Mouse (Mus musculus): ENCODE data around the gene Pigv. TPM values are rescaled to one million over a fixed set of nuclear protein-coding genes. Genes with fewer than 3 reads are reported as not detected.

The Pigv gene
- polyA plus RNA-seq, 1 experiment from 2014 or later = 6.7 TPM

- WGBS (ENCODE audit: insufficient replicate concordance) = 83% methylated on average over 11 of the region's 11 CpGs
- no peak overlapping the region for H3K4me3 ChIP-seq (ENCODE audit: low read depth, low read length)
- H3K27ac ChIP-seq (ENCODE audit: low read length) = no peak overlapping the region
- H3K27me3 ChIP-seq (ENCODE audit: control insufficient read depth, insufficient read depth, low read depth, low read length) = no peaks in the 10 kb centered on the region
- no peak overlapping the region for H3K9ac ChIP-seq (ENCODE audit: low read depth, low read length)
- H3K4me1 ChIP-seq (ENCODE audit: control insufficient read depth, low read depth, low read length) = peaks cover 9% of the 10 kb centered on the region
- ATAC-seq (ENCODE audit: low read depth) = no peak
- no peaks in the 10 kb centered on the region for H3K9me3 ChIP-seq (replicated peaks; ENCODE audit: control insufficient read depth, low read length)
- peaks cover 4% of the 10 kb centered on the region; the same call in 1 of the 2 replicates for H3K36me3 ChIP-seq (ENCODE audit: control insufficient read depth, insufficient read depth)
- no peak overlapping the region for H3K4me2 ChIP-seq (ENCODE audit: low read depth, low read length)
These were observed 54.5 kb downstream of the Pigv start for GRCm38 (mm10) chr4:133617936-133618335.

GRCm38 (mm10) chr4:133615416-133615815 is 57.0 kb downstream of the Pigv start:
- 67% methylated on average over 10 of the region's 10 CpGs for WGBS (ENCODE audit: insufficient replicate concordance)
- peaks cover 15% of the 10 kb centered on the region for H3K36me3 ChIP-seq (ENCODE audit: control insufficient read depth, insufficient read depth)

GRCm38 (mm10) chr4:133614274-133614761 is 58.1 kb downstream of the Pigv start:
- 78% methylated on average over 8 of the region's 8 CpGs for WGBS (ENCODE audit: insufficient replicate concordance)
- ATAC-seq (ENCODE audit: low read depth) = no peak
- Histone ChIP-seq H3K36me3 (ENCODE audit: control insufficient read depth, insufficient read depth) (peaks cover 15% of the 10 kb centered on the region), H3K27me3 (ENCODE audit: control insufficient read depth, insufficient read depth, low read depth, low read length) (no peaks in the 10 kb centered on the region), H3K4me2 (ENCODE audit: low read depth, low read length) (no peak overlapping the region), H3K4me3 (ENCODE audit: low read depth, low read length) (no peak overlapping the region), H3K27ac (ENCODE audit: low read length) (no peak overlapping the region), H3K9me3 (replicated peaks; ENCODE audit: control insufficient read depth, low read length) (no peaks in the 10 kb centered on the region; the same call in 1 of the 2 replicates), H3K9ac (ENCODE audit: low read depth, low read length) (no peak overlapping the region), H3K4me1 (ENCODE audit: control insufficient read depth, low read depth, low read length) (peaks cover 12% of the 10 kb centered on the region)

More at GRCm38 (mm10) chr4:133615416-133615815, 57.0 kb downstream of the Pigv start:
- peak; percentile 10; the same call in 1 of the 2 replicates for ATAC-seq (ENCODE audit: low read depth)
- H3K4me2 ChIP-seq (ENCODE audit: low read depth, low read length) = no peak overlapping the region
- H3K9me3 ChIP-seq (replicated peaks; ENCODE audit: control insufficient read depth, low read length) = no peaks in the 10 kb centered on the region; the same call in 1 of the 2 replicates
- no peak overlapping the region for H3K9ac ChIP-seq (ENCODE audit: low read depth, low read length)
- peaks cover 14% of the 10 kb centered on the region for H3K4me1 ChIP-seq (ENCODE audit: control insufficient read depth, low read depth, low read length)
- no peak overlapping the region for H3K27ac ChIP-seq (ENCODE audit: low read length)
- no peak overlapping the region for H3K4me3 ChIP-seq (ENCODE audit: low read depth, low read length)
- no peaks in the 10 kb centered on the region for H3K27me3 ChIP-seq (ENCODE audit: control insufficient read depth, insufficient read depth, low read depth, low read length)

DNA sequence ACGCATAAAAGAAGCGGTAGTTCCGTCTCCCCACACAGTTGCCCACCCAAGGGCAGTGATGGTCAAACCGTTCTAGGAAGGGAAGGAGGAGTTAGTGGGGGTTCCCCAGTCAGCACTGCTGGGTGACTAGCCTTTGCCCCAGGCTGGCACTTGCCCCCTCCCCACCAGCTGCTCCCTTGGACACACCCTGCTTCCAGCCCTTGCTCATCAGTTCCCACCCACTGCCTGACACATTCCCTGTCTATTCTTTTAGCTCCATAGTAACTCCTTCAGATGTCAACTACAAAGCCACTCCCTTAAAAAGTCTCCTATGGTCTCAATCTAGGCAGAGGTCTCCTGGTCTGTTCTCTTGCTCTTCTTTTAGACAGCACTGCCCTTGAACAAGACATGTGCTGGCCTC is 58.6 kb downstream of the Pigv start:
- H3K4me3 ChIP-seq (ENCODE audit: low read depth, low read length) = no peak overlapping the region
- H3K36me3 ChIP-seq (ENCODE audit: control insufficient read depth, insufficient read depth) = peaks cover 15% of the 10 kb centered on the region
- H3K27me3 ChIP-seq (ENCODE audit: control insufficient read depth, insufficient read depth, low read depth, low read length) = no peaks in the 10 kb centered on the region
- no peak for ATAC-seq (ENCODE audit: low read depth)
- H3K9me3 ChIP-seq (replicated peaks; ENCODE audit: control insufficient read depth, low read length) = no peaks in the 10 kb centered on the region; the same call in 1 of the 2 replicates
- WGBS (ENCODE audit: insufficient replicate concordance) = 81% methylated on average over 4 of the region's 4 CpGs
- H3K4me2 ChIP-seq (ENCODE audit: low read depth, low read length) = no peak overlapping the region
- H3K4me1 ChIP-seq (ENCODE audit: control insufficient read depth, low read depth, low read length) = peaks cover 12% of the 10 kb centered on the region
- no peak overlapping the region for H3K9ac ChIP-seq (ENCODE audit: low read depth, low read length)
- H3K27ac ChIP-seq (ENCODE audit: low read length) = no peak overlapping the region

DNA sequence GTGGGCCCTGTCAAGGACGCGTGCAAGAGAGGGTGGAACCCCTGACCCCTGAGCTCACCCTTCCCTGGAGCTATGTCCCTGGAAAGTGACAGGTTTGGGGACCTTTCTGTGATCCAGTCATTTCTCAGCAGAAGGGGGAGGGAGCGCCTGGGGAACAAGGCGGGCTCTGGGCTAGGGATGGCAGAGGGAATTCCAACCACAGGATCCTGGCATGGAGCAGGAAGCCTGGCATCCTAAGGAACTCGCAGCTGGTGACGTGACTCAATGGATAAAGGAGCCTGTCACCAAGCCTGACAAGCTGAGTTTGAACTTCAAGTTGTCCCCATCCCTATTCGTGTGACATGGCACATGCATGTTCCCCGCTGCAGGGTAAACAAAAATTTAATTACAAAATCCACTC is 59.4 kb downstream of the Pigv start:
- Histone ChIP-seq H3K4me2 (ENCODE audit: low read depth, low read length) (no peak overlapping the region), H3K27me3 (ENCODE audit: control insufficient read depth, insufficient read depth, low read depth, low read length) (no peaks in the 10 kb centered on the region), H3K4me1 (ENCODE audit: control insufficient read depth, low read depth, low read length) (peaks cover 12% of the 10 kb centered on the region), H3K9ac (ENCODE audit: low read depth, low read length) (no peak overlapping the region), H3K9me3 (replicated peaks; ENCODE audit: control insufficient read depth, low read length) (no peaks in the 10 kb centered on the region; the same call in 1 of the 2 replicates), H3K36me3 (ENCODE audit: control insufficient read depth, insufficient read depth) (peaks cover 15% of the 10 kb centered on the region), H3K4me3 (ENCODE audit: low read depth, low read length) (no peak overlapping the region), H3K27ac (ENCODE audit: low read length) (no peak overlapping the region)
- 83% methylated on average over 8 of the region's 8 CpGs for WGBS (ENCODE audit: insufficient replicate concordance)
- no peak for ATAC-seq (ENCODE audit: low read depth)

- no peak overlapping the region for H3K4me2 ChIP-seq (ENCODE audit: low read depth, low read length)
- peaks cover 15% of the 10 kb centered on the region for H3K36me3 ChIP-seq (ENCODE audit: control insufficient read depth, insufficient read depth)
- no peaks in the 10 kb centered on the region for H3K27me3 ChIP-seq (ENCODE audit: control insufficient read depth, insufficient read depth, low read depth, low read length)
- 87% methylated on average over 7 of the region's 7 CpGs for WGBS (ENCODE audit: insufficient replicate concordance)
- H3K9me3 ChIP-seq (replicated peaks; ENCODE audit: control insufficient read depth, low read length) = no peaks in the 10 kb centered on the region; the same call in 1 of the 2 replicates
- no peak overlapping the region for H3K9ac ChIP-seq (ENCODE audit: low read depth, low read length)
- H3K4me1 ChIP-seq (ENCODE audit: control insufficient read depth, low read depth, low read length) = peaks cover 12% of the 10 kb centered on the region
- ATAC-seq (ENCODE audit: low read depth) = no peak
- H3K27ac ChIP-seq (ENCODE audit: low read length) = no peak overlapping the region
- H3K4me3 ChIP-seq (ENCODE audit: low read depth, low read length) = no peak overlapping the region
These were observed 60.0 kb downstream of the Pigv start for GRCm38 (mm10) chr4:133612416-133612815.

DNA sequence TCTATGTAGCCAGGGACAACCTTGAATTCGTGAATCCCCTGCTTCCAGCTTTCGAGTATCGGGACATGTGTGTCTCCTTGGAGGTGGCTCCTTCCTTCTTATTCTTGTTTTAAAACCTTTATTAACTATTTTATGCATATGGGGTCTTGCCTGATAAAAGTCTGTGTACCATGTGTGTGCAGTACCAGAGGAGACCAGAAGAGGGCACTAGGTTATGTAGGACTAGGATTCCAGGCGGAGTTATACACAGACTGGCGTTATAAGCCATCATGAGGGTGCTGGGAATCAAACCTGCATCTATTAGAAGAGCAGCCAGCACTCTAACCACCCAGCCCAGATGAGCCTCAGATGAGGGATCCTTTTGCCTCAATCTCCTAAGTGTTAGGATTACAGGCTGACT is 60.6 kb downstream of the Pigv start:
- Histone ChIP-seq H3K9me3 (replicated peaks; ENCODE audit: control insufficient read depth, low read length) (no peaks in the 10 kb centered on the region; the same call in 1 of the 2 replicates), H3K27ac (ENCODE audit: low read length) (no peak overlapping the region), H3K36me3 (ENCODE audit: control insufficient read depth, insufficient read depth) (peaks cover 15% of the 10 kb centered on the region), H3K4me2 (ENCODE audit: low read depth, low read length) (no peak overlapping the region), H3K4me1 (ENCODE audit: control insufficient read depth, low read depth, low read length) (peaks cover 12% of the 10 kb centered on the region), H3K27me3 (ENCODE audit: control insufficient read depth, insufficient read depth, low read depth, low read length) (no peaks in the 10 kb centered on the region), H3K9ac (ENCODE audit: low read depth, low read length) (no peak overlapping the region), H3K4me3 (ENCODE audit: low read depth, low read length) (no peak overlapping the region)
- WGBS (ENCODE audit: insufficient replicate concordance) = 86% methylated on average over 5 of the region's 5 CpGs
- ATAC-seq (ENCODE audit: low read depth) = no peak

Small RNAs within 50 kb of the gene (microRNA-seq; reads per million reads assigned to microRNA genes)
- not detected for gene Mir7227

Other genes starting within 250 kb of the Pigv start
- gene Tent5b, start 192.5 kb downstream of the Pigv start, polyA plus RNA-seq (2015; fragmentation: Nextera tagmentation; extraction: Ambion mirVana) = 0.09 and 0.12 TPM in 2 replicates
- gene Trnp1, start 174.1 kb downstream of the Pigv start, polyA plus RNA-seq (2015; fragmentation: Nextera tagmentation; extraction: Ambion mirVana) = not detected in 2 replicates
- gene Kdf1, start 153.7 kb downstream of the Pigv start, polyA plus RNA-seq (2015; fragmentation: Nextera tagmentation; extraction: Ambion mirVana) = 1.4 and 2.6 TPM in 2 replicates
- gene Nudc, start 126.7 kb downstream of the Pigv start, polyA plus RNA-seq (2015; fragmentation: Nextera tagmentation; extraction: Ambion mirVana) = 93.7 and 98.3 TPM in 2 replicates
- gene Nr0b2, start 119.3 kb downstream of the Pigv start, polyA plus RNA-seq (2015; fragmentation: Nextera tagmentation; extraction: Ambion mirVana) = 0.49 and 0.90 TPM in 2 replicates
- gene Gpatch3, start 97.9 kb downstream of the Pigv start, polyA plus RNA-seq (2015; fragmentation: Nextera tagmentation; extraction: Ambion mirVana) = 2.9 and 3.2 TPM in 2 replicates
- gene Gpn2, start 88.3 kb downstream of the Pigv start, polyA plus RNA-seq (2015; fragmentation: Nextera tagmentation; extraction: Ambion mirVana) = 6.5 and 8.6 TPM in 2 replicates
- gene Sfn, start 70.5 kb downstream of the Pigv start, polyA plus RNA-seq (2015; fragmentation: Nextera tagmentation; extraction: Ambion mirVana) = 0.27 and 0.61 TPM in 2 replicates
- gene Zdhhc18, start 22.5 kb downstream of the Pigv start, polyA plus RNA-seq (2015; fragmentation: Nextera tagmentation; extraction: Ambion mirVana) = 0.79 and 1.1 TPM in 2 replicates
- 7.6 and 7.9 TPM in 2 replicates for gene Arid1a, start 84.1 kb upstream of the Pigv start, polyA plus RNA-seq (2015; fragmentation: Nextera tagmentation; extraction: Ambion mirVana)
- gene Rps6ka1, start 215.2 kb upstream of the Pigv start, polyA plus RNA-seq (2015; fragmentation: Nextera tagmentation; extraction: Ambion mirVana) = 69.9 and 79.4 TPM in 2 replicates

All from liver, embryonic 16.5 days (tissue).